Mouse (Mus musculus) heart, adult 2 months (tissue): ENCODE results near the gene Stk39. TPM values are rescaled to one million over a fixed set of nuclear protein-coding genes. Genes with fewer than 3 reads are reported as not detected.

Experiments used
- DNase-seq, 2 experiments: peaks; one replicate each; pipeline ENCODE4 v3.0.0; 2021
- H3K27ac ChIP-seq: fragments of 200-600 bp; 2 replicates; pipeline ENCODE4 v1.8.1; 2022
- H3K27me3 ChIP-seq: fragments of 200-500 bp; 2 replicates; pipeline ENCODE4 v1.6.1; 2012; ENCODE audit warnings: mild to moderate bottlenecking, low read length, inconsistent platforms, mixed read lengths; ENCODE audit not compliant: control insufficient read depth, insufficient read depth
- H3K36me3 ChIP-seq: fragments of 200-500 bp; 2 replicates; pipeline ENCODE4 v1.6.1; 2012; ENCODE audit warnings: low read length, inconsistent platforms; ENCODE audit not compliant: control insufficient read depth, insufficient read depth
- H3K4me1 ChIP-seq: fragments of 200-500 bp; 2 replicates; pipeline ENCODE4 v1.6.1; 2011; ENCODE audit warnings: low read length; ENCODE audit not compliant: control insufficient read depth, insufficient read depth
- H3K4me3 ChIP-seq: fragments of 200-600 bp; 2 replicates; pipeline ENCODE4 v1.8.1; 2022
- H3K79me2 ChIP-seq: fragments of 200-500 bp; replicated peaks from 2 replicates; pipeline ENCODE4 v1.6.1; 2012; ENCODE audit warnings: mild to moderate bottlenecking, inconsistent platforms, low read length, moderate library complexity, mixed read lengths; ENCODE audit not compliant: control insufficient read depth, insufficient read depth
- H3K9ac ChIP-seq: fragments of 200-500 bp; 2 replicates; pipeline ENCODE4 v1.6.1; 2012; ENCODE audit warnings: low read depth, mild to moderate bottlenecking, control low read depth, inconsistent platforms, low read length, mixed read lengths
- CTCF ChIP-seq: fragments of 200-600 bp; IDR thresholded peaks from 2 replicates; pipeline ENCODE4 v1.8.1; 2022; ENCODE audit warnings: antibody characterized with exemption, mild to moderate bottlenecking, moderate library complexity
- EP300 ChIP-seq: fragments of 200-500 bp; IDR thresholded peaks from 2 replicates; pipeline ENCODE4 v1.6.1; 2011; ENCODE audit warnings: low read depth, low read length, control low read depth; ENCODE audit not compliant: insufficient read depth
- POLR2A ChIP-seq: fragments of 200-500 bp; IDR thresholded peaks from 2 replicates; pipeline ENCODE4 v1.6.1; 2011; ENCODE audit warnings: mild to moderate bottlenecking, low read depth, low read length, control low read depth; ENCODE audit not compliant: insufficient read depth
- WGBS: fragments of 180-500 bp; shearing (Covaris S2); methylation state at CpG from one replicate; pipeline ENCODE4 v1.1.7; 2018; 5-methylcytosine and 5-hydroxymethylcytosine counted together
- intact Hi-C: fragments of 180-260 bp; cut with DNase I; formaldehyde crosslinking; loops from one replicate; pipeline ENCODE4 v1.15.1; 2025
- polyA plus RNA-seq: library from polyadenylated mRNA; depleted of rRNA; stranded (reverse); fragments of >200 nt; gene quantifications from 2 replicates; pipeline ENCODE4 v1.2.3, GENCODE M21; 2012
- total RNA-seq, 2 experiments: library from RNA; stranded (reverse); gene quantifications; 2 replicates each; pipeline ENCODE4 v1.2.3; 2021

Gene Stk39
- total and polyA plus RNA-seq, 3 experiments = 34.2 to 85.2 (median 80.9) TPM

- no peak for DNase-seq
Observed at GRCm38 (mm10) chr2:68364181-68364900, 107.7 kb downstream of the Stk39 start.

GRCm38 (mm10) chr2:68363159-68363558, 108.9 kb downstream of the Stk39 start:
- Histone ChIP-seq H3K79me2 (no peaks in the 10 kb centered on the region), H3K4me3 (no peak overlapping the region), H3K27ac (no peak overlapping the region), H3K9ac (no peak overlapping the region), H3K27me3 (no peaks in the 10 kb centered on the region), H3K4me1 (no peaks in the 10 kb centered on the region), H3K36me3 (peaks cover 2% of the 10 kb centered on the region)
- TF ChIP-seq POLR2A (no peak), CTCF (no peak), EP300 (no peak)
- no peak for DNase-seq
- 85% methylated on average over 4 of the region's 4 CpGs for WGBS
- intact Hi-C loops = loop anchor here (5.0 to 10.0 kb wide), 4 partner anchors 109 to 394 kb away; partner anchors contain the start of genes 4932414N04Rik and Stk39

More at GRCm38 (mm10) chr2:68364181-68364900, 107.7 kb downstream of the Stk39 start:
- TF ChIP-seq POLR2A = no peak
- peak; percentile 91 for TF ChIP-seq CTCF
- 0 out of 2 replicates have a peak, but pooled peaks have one; percentile 12 for TF ChIP-seq EP300
- intact Hi-C loops = loop anchor here (5.0 to 10.0 kb wide), 4 partner anchors 108 to 393 kb away; partner anchors contain the start of genes 4932414N04Rik and Stk39
- Histone ChIP-seq H3K9ac (no peak overlapping the region), H3K4me3 (no peak overlapping the region), H3K4me1 (no peaks in the 10 kb centered on the region), H3K27ac (no peak overlapping the region), H3K79me2 (no peaks in the 10 kb centered on the region), H3K36me3 (peaks cover 2% of the 10 kb centered on the region), H3K27me3 (no peaks in the 10 kb centered on the region)
- 35% methylated on average over 12 of the region's 12 CpGs for WGBS

- no peak overlapping the region for H3K27ac ChIP-seq
Observed at GRCm38 (mm10) chr2:68361701-68362100, 110.4 kb downstream of the Stk39 start.

GRCm38 (mm10) chr2:68350621-68351020, 121.4 kb downstream of the Stk39 start:
- Histone ChIP-seq H3K27me3 (no peaks in the 10 kb centered on the region), H3K36me3 (no peaks in the 10 kb centered on the region), H3K79me2 (no peaks in the 10 kb centered on the region), H3K27ac (no peak overlapping the region), H3K4me3 (no peak overlapping the region), H3K9ac (no peak overlapping the region), H3K4me1 (peaks cover 1% of the 10 kb centered on the region; the same call in 1 of the 2 replicates)
- TF ChIP-seq EP300 (peak; percentile 50; the same call in 1 of the 2 replicates), CTCF (peak; percentile 83), POLR2A (no peak)
- DNase-seq = no peak
- 9% methylated on average over 6 of the region's 6 CpGs for WGBS
- intact Hi-C loops = loop anchor here (2.0 kb wide), 1 partner anchor 130 kb away; no protein-coding TSS in a partner anchor

More at GRCm38 (mm10) chr2:68361701-68362100, 110.4 kb downstream of the Stk39 start:
- intact Hi-C loops = loop anchor here (5.0 to 10.0 kb wide), 4 partner anchors 111 to 396 kb away; partner anchors contain the start of genes 4932414N04Rik and Stk39
- Histone ChIP-seq H3K9ac (no peak overlapping the region), H3K36me3 (peaks cover under 1% of the 10 kb centered on the region), H3K4me3 (no peak overlapping the region), H3K27me3 (no peaks in the 10 kb centered on the region), H3K4me1 (no peaks in the 10 kb centered on the region), H3K79me2 (no peaks in the 10 kb centered on the region)
- DNase-seq = no peak
- WGBS = 51% methylated on average over 5 of the region's 5 CpGs
- no peak for TF ChIP-seq POLR2A
- no peak for TF ChIP-seq EP300
- TF ChIP-seq CTCF = no peak

- Histone ChIP-seq H3K4me3 (no peak overlapping the region), H3K4me1 (peaks cover 1% of the 10 kb centered on the region; the same call in 1 of the 2 replicates), H3K9ac (no peak overlapping the region), H3K79me2 (no peaks in the 10 kb centered on the region), H3K27ac (no peak overlapping the region), H3K27me3 (no peaks in the 10 kb centered on the region), H3K36me3 (no peaks in the 10 kb centered on the region)
- DNase-seq = peak; percentile 57 to 71
- whole genome bisulfite sequencing = 57% methylated on average over 24 of the region's 24 CpGs
- intact Hi-C loops = loop anchor here (2.0 to 10.0 kb wide), 3 partner anchors 129 to 815 kb away; no protein-coding TSS in a partner anchor
- TF ChIP-seq CTCF (peak; percentile 95), POLR2A (no peak), EP300 (no peak)
Observed at GRCm38 (mm10) chr2:68349593-68350383, 122.3 kb downstream of the Stk39 start.
